Mouse (Mus musculus): ENCODE measurements around the gene Elf5. TPM values are rescaled to one million over a fixed set of nuclear protein-coding genes. Genes with fewer than 3 reads are reported as not detected.

Elf5 gene
- polyA plus RNA-seq, 1 experiment from 2014 or later = 0.23 TPM

GRCm38 (mm10) chr2:103473362-103473761, 61.9 kb downstream of the Elf5 start:
- DNase-seq (ENCODE audit: low spot score) = no peak

- no peak for DNase-seq (ENCODE audit: low spot score)
These were observed 64.7 kb downstream of the Elf5 start for GRCm38 (mm10) chr2:103476180-103476579.

GRCm38 (mm10) chr2:103476657-103477056, 65.2 kb downstream of the Elf5 start:
- DNase-seq (ENCODE audit: low spot score) = peak; percentile 51

- no peak for DNase-seq (ENCODE audit: low spot score)
These were observed 66.0 kb downstream of the Elf5 start for GRCm38 (mm10) chr2:103477456-103477855.

- no peak for DNase-seq (ENCODE audit: low spot score)
These were observed 66.8 kb downstream of the Elf5 start for GRCm38 (mm10) chr2:103478326-103478725.

- DNase-seq (ENCODE audit: low spot score) = no peak
These were observed 68.8 kb downstream of the Elf5 start for GRCm38 (mm10) chr2:103480240-103480639.

- DNase-seq (ENCODE audit: low spot score) = no peak
These were observed 69.4 kb downstream of the Elf5 start for GRCm38 (mm10) chr2:103480871-103481270.

- DNase-seq (ENCODE audit: low spot score) = no peak
These were observed 70.1 kb downstream of the Elf5 start for GRCm38 (mm10) chr2:103481314-103482231.

GRCm38 (mm10) chr2:103483289-103483985, 71.9 kb downstream of the Elf5 start:
- no peak for DNase-seq (ENCODE audit: low spot score)

- DNase-seq (ENCODE audit: low spot score) = no peak
These were observed 72.6 kb downstream of the Elf5 start for GRCm38 (mm10) chr2:103483986-103484520.

GRCm38 (mm10) chr2:103484617-103485401, 73.3 kb downstream of the Elf5 start, which contains the start of gene Cat:
Gene Cat (minus strand): TSS chr2:103485160.
- DNase-seq (ENCODE audit: low spot score) = peak; percentile 96

- no peak for DNase-seq (ENCODE audit: low spot score)
These were observed 81.0 kb downstream of the Elf5 start for GRCm38 (mm10) chr2:103492526-103492925.

GRCm38 (mm10) chr2:103493827-103494226, 82.3 kb downstream of the Elf5 start:
- no peak for DNase-seq (ENCODE audit: low spot score)

GRCm38 (mm10) chr2:103495633-103496418, 84.3 kb downstream of the Elf5 start:
- peak; percentile 46 for DNase-seq (ENCODE audit: low spot score)

Other genes with a start within 250 kb of the Elf5 start
- gene Ehf, start 108.4 kb upstream of the Elf5 start, polyA plus RNA-seq (2015; fragmentation: Nextera tagmentation; extraction: Ambion mirVana) = 1.9 and 2.2 TPM in 2 replicates
- 43.5 and 58.9 TPM in 2 replicates for gene Cat, start 73.5 kb downstream of the Elf5 start, polyA plus RNA-seq (2015; fragmentation: Nextera tagmentation; extraction: Ambion mirVana)
- 37.2 and 37.4 TPM in 2 replicates for gene Abtb2, start 154.6 kb downstream of the Elf5 start, polyA plus RNA-seq (2015; fragmentation: Nextera tagmentation; extraction: Ambion mirVana)

Measured in thymus, postnatal 0 days (tissue).